Mouse (Mus musculus) thymus, adult 2 months (tissue): Measurements from ENCODE around the gene Fbrsl1.

ENCODE experiments used
- CTCF ChIP-seq: fragments of 200-500 bp; IDR thresholded peaks from 2 replicates; pipeline ENCODE4 v1.5.1; 2012; ENCODE audit warnings: mild to moderate bottlenecking, control low read depth, low read length, moderate library complexity, borderline replicate concordance; ENCODE audit not compliant: control insufficient read depth, poor library complexity, insufficient read depth; ENCODE audit errors: extremely low read depth
- POLR2A ChIP-seq: fragments of 200-500 bp; IDR thresholded peaks from 2 replicates; pipeline ENCODE4 v1.6.1; 2012; ENCODE audit warnings: mild to moderate bottlenecking, low read length, control low read depth, moderate library complexity; ENCODE audit not compliant: control insufficient read depth, poor library complexity, insufficient read depth; ENCODE audit errors: extremely low read depth

GRCm38 (mm10) chr5:110462646-110463045 is 14.3 kb upstream of the Fbrsl1 start:
- TF ChIP-seq CTCF (no peak), POLR2A (no peak)
